15 mouse cellular contexts compared by ENCODE assay signal in genomic region chr2:57229647-57230240, GRCm38 (mm10). TPM values are rescaled to one million over a fixed set of nuclear protein-coding genes. Genes with fewer than 3 reads are reported as not detected.
A peak's percentile ranks its signal among the peaks of the same experiment; 100 is the strongest.
DNase-seq lines count a peak whose midpoint lies in the region.
"Had no signal": no experiment of that assay in that cellular context is flagged by ENCODE, and none has a peak within 500 bp of the region (broad histone marks: within the 10 kb centered on the region; RNA-seq: fewer than 3 reads in every experiment).

No protein-coding gene starts in this region.

- no peaks in the 10 kb centered on the region for H3K27me3 ChIP-seq in heart, embryonic 10.5 days (ENCODE audit: insufficient read depth, poor library complexity, severe bottlenecking)
- H3K27me3 ChIP-seq: hindbrain, embryonic 12.5 days; liver, embryonic 12.5 days had no signal

- 56% methylated on average over 4 of the region's 4 CpGs for WGBS in heart, embryonic 10.5 days

- intact Hi-C loops in heart, postnatal 25 days (cut with DNase I), result no loop called here

- no peaks in the 10 kb centered on the region; the same call in 1 of the 2 replicates for H3K4me1 ChIP-seq in heart, embryonic 10.5 days
- H3K4me1 ChIP-seq: hindbrain, embryonic 12.5 days; liver, embryonic 12.5 days had no signal

- DNase-seq in heart, adult 11 months, result peak; percentile 58
- DNase-seq in heart, postnatal 25 days (ENCODE audit: low spot score), result no peak
- DNase-seq in 416B (ENCODE audit: low read depth), result peak; percentile 45
- DNase-seq in adipocyte (ENCODE audit: low spot score), result peak; percentile 77
- peak; percentile 16 for DNase-seq in gastrocnemius, postnatal 10 days
- DNase-seq in neural tube, embryonic 10.5 days (ENCODE audit: extremely low spot score, low spot score), result no peak
- DNase-seq in heart, embryonic 10.5 days (ENCODE audit: low spot score), result no peak
- no peak for DNase-seq in layer of hippocampus, postnatal 14 days (ENCODE audit: low spot score in 2 of 2)
- DNase-seq: adrenal gland, adult 2 months; kidney, adult 18-20 months; layer of hippocampus, adult 9-11 months; spleen, adult 18-20 months had no signal

- H3K27ac ChIP-seq in heart, embryonic 10.5 days, result no peak overlapping the region
- H3K27ac ChIP-seq: hindbrain, embryonic 12.5 days; liver, embryonic 12.5 days had no signal

- H3K9me3 ChIP-seq in heart, embryonic 10.5 days, result no peaks in the 10 kb centered on the region
- H3K9me3 ChIP-seq: heart, embryonic 12.5 days; hindbrain, embryonic 12.5 days; liver, embryonic 12.5 days had no signal

- no peak overlapping the region for H3K4me3 ChIP-seq in heart, embryonic 10.5 days
- H3K4me3 ChIP-seq: heart, embryonic 12.5 days; hindbrain, embryonic 12.5 days; liver, embryonic 12.5 days had no signal

- H3K36me3 ChIP-seq in heart, embryonic 10.5 days, result no peaks in the 10 kb centered on the region
- H3K36me3 ChIP-seq: heart, embryonic 12.5 days; hindbrain, embryonic 12.5 days; liver, embryonic 12.5 days had no signal

RNA-seq across cellular contexts. Expression of gene Gpd2, which starts 7.7 kb away (rescaled TPM):
- total RNA-seq in heart, postnatal 25 days (2021), result 10 to 100 TPM; 14.6 to 17.4 TPM
- 100 to 1,000 TPM; 111 to 124 TPM for total RNA-seq in gastrocnemius, postnatal 10 days (2021)
- polyA plus RNA-seq in heart, embryonic 10.5 days (2016; fragmentation: Nextera tagmentation; extraction: Ambion mirVana), result 18.6 and 22.3 TPM in 2 replicates
- 100 to 1,000 TPM; 125 to 144 TPM for total RNA-seq in layer of hippocampus, postnatal 14 days (2021)

Comparison
In these comparisons a context has a peak if more than half of its experiments do, and no peak if none do; other contexts are left out.
1. DNase-seq: peak in heart, adult 11 months (single experiment), 416B (single experiment), adipocyte (single experiment) and gastrocnemius, postnatal 10 days (single experiment); none in heart, postnatal 25 days (single experiment), neural tube, embryonic 10.5 days (single experiment), heart, embryonic 10.5 days (single experiment) and layer of hippocampus, postnatal 14 days (0 of 2).
2. RNA of gene Gpd2, which starts 7.7 kb away (total RNA-seq): 125 to 144 TPM in layer of hippocampus, postnatal 14 days and 111 to 124 TPM in gastrocnemius, postnatal 10 days; 14.6 to 17.4 TPM in heart, postnatal 25 days; every median in the first group is over 4 times any median in the second.